Comparison of ENCODE assay signal across 26 mouse cellular contexts in genomic region chr3:17317523-17317922, GRCm38 (mm10).
DNase-seq lines count a peak whose midpoint lies in the region; ATAC-seq and TF ChIP-seq lines count a peak whose summit lies in the region.
"Had no signal": no experiment of that assay in that cellular context is flagged by ENCODE, and none has a peak within 500 bp of the region (broad histone marks: within the 10 kb centered on the region; RNA-seq: fewer than 3 reads in every experiment).

No protein-coding gene starts in this region.

- DNase-seq in forebrain, embryonic 14.5 days (ENCODE audit: low spot score) = peak; percentile 60
- DNase-seq in midbrain, embryonic 11.5 days (ENCODE audit: low spot score, missing footprints) = no peak
- peak; percentile 66 for DNase-seq in hindbrain, embryonic 14.5 days (ENCODE audit: low spot score)
- DNase-seq in midbrain, postnatal 0 days (ENCODE audit: low spot score) = peak; percentile 83
- DNase-seq in layer of hippocampus, adult 2 months (ENCODE audit: low spot score in 2 of 2) = no peak
- DNase-seq in kidney, postnatal 14 days = no peak
- DNase-seq: adrenal gland, postnatal 25 days; cerebellum, adult 11 months; gastrocnemius, postnatal 36 days; heart, adult 2 months; heart, postnatal 14 days; kidney, adult 18-20 months; kidney, postnatal 25 days; layer of hippocampus, postnatal 36 days; lung, adult 18-20 months; lung, postnatal 14 days; thymus, adult 18-20 months; thymus, postnatal 36 days had no signal

- H3K4me1 ChIP-seq in forebrain, embryonic 14.5 days (ENCODE audit: control insufficient read depth, insufficient read depth, low read length) = peaks cover 3% of the 10 kb centered on the region; the same call in 1 of the 2 replicates
- H3K4me1 ChIP-seq in forebrain, embryonic 13.5 days = peaks cover 13% of the 10 kb centered on the region; the same call in 1 of the 2 replicates
- H3K4me1 ChIP-seq in midbrain, embryonic 13.5 days (replicated peaks) = peaks cover 20% of the 10 kb centered on the region
- peaks cover 10% of the 10 kb centered on the region for H3K4me1 ChIP-seq in midbrain, embryonic 11.5 days (ENCODE audit: control insufficient read depth, insufficient read depth, low read length)
- H3K4me1 ChIP-seq in hindbrain, embryonic 14.5 days (replicated peaks; ENCODE audit: control insufficient read depth, insufficient read depth, low read length) = peaks cover 15% of the 10 kb centered on the region; the same call in 1 of the 2 replicates
- no peaks in the 10 kb centered on the region for H3K4me1 ChIP-seq in midbrain, postnatal 0 days (ENCODE audit: insufficient read depth, low read length)
- H3K4me1 ChIP-seq: liver, embryonic 12.5 days; stomach, embryonic 15.5 days had no signal

- no peak overlapping the region for H3K4me2 ChIP-seq in forebrain, embryonic 14.5 days (ENCODE audit: low read length)
- no peak overlapping the region for H3K4me2 ChIP-seq in forebrain, embryonic 13.5 days
- no peak overlapping the region for H3K4me2 ChIP-seq in midbrain, embryonic 13.5 days (replicated peaks)
- H3K4me2 ChIP-seq in midbrain, embryonic 11.5 days = no peak overlapping the region
- H3K4me2 ChIP-seq in hindbrain, embryonic 14.5 days (replicated peaks) = no peak overlapping the region
- no peak overlapping the region for H3K4me2 ChIP-seq in midbrain, postnatal 0 days (ENCODE audit: low read depth, low read length, poor library complexity, severe bottlenecking)
- H3K4me2 ChIP-seq: heart, embryonic 13.5 days; limb, embryonic 12.5 days; liver, embryonic 12.5 days; stomach, embryonic 15.5 days had no signal

- no peak overlapping the region for H3K9ac ChIP-seq in forebrain, embryonic 14.5 days (ENCODE audit: low read length)
- no peak overlapping the region for H3K9ac ChIP-seq in forebrain, embryonic 13.5 days
- no peak overlapping the region for H3K9ac ChIP-seq in midbrain, embryonic 13.5 days (replicated peaks)
- no peak overlapping the region for H3K9ac ChIP-seq in midbrain, embryonic 11.5 days (ENCODE audit: low read length)
- no peak overlapping the region for H3K9ac ChIP-seq in hindbrain, embryonic 14.5 days
- no peak overlapping the region for H3K9ac ChIP-seq in midbrain, postnatal 0 days (replicated peaks; ENCODE audit: low read length, poor library complexity, severe bottlenecking)
- H3K9ac ChIP-seq: heart, embryonic 13.5 days; limb, embryonic 12.5 days; liver, embryonic 12.5 days; stomach, embryonic 15.5 days had no signal

- no peaks in the 10 kb centered on the region for H3K9me3 ChIP-seq in forebrain, embryonic 14.5 days (replicated peaks; ENCODE audit: control insufficient read depth, low read length)
- H3K9me3 ChIP-seq in forebrain, embryonic 13.5 days (replicated peaks) = no peaks in the 10 kb centered on the region
- no peaks in the 10 kb centered on the region for H3K9me3 ChIP-seq in midbrain, embryonic 13.5 days
- no peaks in the 10 kb centered on the region for H3K9me3 ChIP-seq in midbrain, embryonic 11.5 days (ENCODE audit: control insufficient read depth, low read length)
- no peaks in the 10 kb centered on the region for H3K9me3 ChIP-seq in hindbrain, embryonic 14.5 days (ENCODE audit: control insufficient read depth, low read length)
- no peaks in the 10 kb centered on the region for H3K9me3 ChIP-seq in midbrain, postnatal 0 days (ENCODE audit: low read length)
- H3K9me3 ChIP-seq: heart, embryonic 13.5 days; limb, embryonic 12.5 days; liver, embryonic 12.5 days; stomach, embryonic 15.5 days had no signal

- H3K36me3 ChIP-seq in forebrain, embryonic 14.5 days (ENCODE audit: control insufficient read depth, insufficient read depth, low read length) = no peaks in the 10 kb centered on the region
- no peaks in the 10 kb centered on the region for H3K36me3 ChIP-seq in forebrain, embryonic 13.5 days (ENCODE audit: poor library complexity, severe bottlenecking)
- no peaks in the 10 kb centered on the region for H3K36me3 ChIP-seq in midbrain, embryonic 13.5 days
- no peaks in the 10 kb centered on the region for H3K36me3 ChIP-seq in midbrain, embryonic 11.5 days (ENCODE audit: control insufficient read depth, insufficient read depth, low read length)
- H3K36me3 ChIP-seq in hindbrain, embryonic 14.5 days (replicated peaks; ENCODE audit: control insufficient read depth, insufficient read depth) = no peaks in the 10 kb centered on the region
- no peaks in the 10 kb centered on the region for H3K36me3 ChIP-seq in midbrain, postnatal 0 days (ENCODE audit: insufficient read depth, low read length)
- H3K36me3 ChIP-seq: heart, embryonic 13.5 days; limb, embryonic 12.5 days; liver, embryonic 12.5 days; stomach, embryonic 15.5 days had no signal

- no peak overlapping the region for H3K27ac ChIP-seq in forebrain, embryonic 14.5 days (ENCODE audit: low read depth, low read length)
- no peak overlapping the region for H3K27ac ChIP-seq in forebrain, embryonic 13.5 days
- H3K27ac ChIP-seq in midbrain, embryonic 13.5 days = no peak overlapping the region
- H3K27ac ChIP-seq in midbrain, embryonic 11.5 days (ENCODE audit: low read depth, low read length) = no peak overlapping the region
- H3K27ac ChIP-seq in hindbrain, embryonic 14.5 days = no peak overlapping the region
- H3K27ac ChIP-seq in midbrain, postnatal 0 days (ENCODE audit: low read depth, low read length) = peak overlapping the region; percentile 32; the same call in 1 of the 2 replicates
- H3K27ac ChIP-seq in layer of hippocampus, adult 2 months = no peak overlapping the region
- H3K27ac ChIP-seq: heart, adult 2 months; heart, embryonic 13.5 days; limb, embryonic 12.5 days; liver, embryonic 12.5 days; stomach, embryonic 15.5 days had no signal

- peak; percentile 18; the same call in 1 of the 2 replicates for ATAC-seq in forebrain, embryonic 14.5 days
- ATAC-seq in forebrain, embryonic 13.5 days = no peak
- ATAC-seq in midbrain, embryonic 13.5 days = 0 out of 2 replicates have a peak, but pooled peaks have one; percentile 18
- ATAC-seq in midbrain, embryonic 11.5 days (ENCODE audit: low FRiP score) = no peak
- peak; percentile 46; the same call in 1 of the 2 replicates for ATAC-seq in hindbrain, embryonic 14.5 days (ENCODE audit: low FRiP score)
- 0 out of 2 replicates have a peak, but pooled peaks have one; percentile 15 for ATAC-seq in midbrain, postnatal 0 days (ENCODE audit: low FRiP score)
- ATAC-seq: CD4-positive, CD25-positive, alpha-beta regulatory T cell, adult 4 months; inflammation-experienced regulatory T-cells, adult 6 months; liver, embryonic 12.5 days had no signal

- no peak overlapping the region for H3K4me3 ChIP-seq in forebrain, embryonic 14.5 days (ENCODE audit: low read depth, low read length)
- no peak overlapping the region for H3K4me3 ChIP-seq in forebrain, embryonic 13.5 days
- no peak overlapping the region for H3K4me3 ChIP-seq in midbrain, embryonic 13.5 days (replicated peaks)
- no peak overlapping the region for H3K4me3 ChIP-seq in midbrain, embryonic 11.5 days (ENCODE audit: low read depth, low read length)
- no peak overlapping the region for H3K4me3 ChIP-seq in hindbrain, embryonic 14.5 days (replicated peaks; ENCODE audit: low read length)
- no peak overlapping the region for H3K4me3 ChIP-seq in midbrain, postnatal 0 days (ENCODE audit: low read depth, low read length)
- no peak overlapping the region for H3K4me3 ChIP-seq in layer of hippocampus, adult 2 months
- H3K4me3 ChIP-seq: heart, adult 2 months; heart, embryonic 13.5 days; limb, embryonic 12.5 days; liver, embryonic 12.5 days; stomach, embryonic 15.5 days had no signal

- no peak for TF ChIP-seq CTCF in midbrain, postnatal 0 days (IDR thresholded peaks at IDR 0.05)
- no peak for TF ChIP-seq CTCF in layer of hippocampus, adult 2 months (conservative IDR thresholded peaks at IDR 0.05)

- 0 out of 2 replicates have a peak, but pooled peaks cover 2% of the 10 kb centered on the region for H3K27me3 ChIP-seq in forebrain, embryonic 14.5 days (replicated peaks; ENCODE audit: control insufficient read depth, insufficient read depth, low read length)
- H3K27me3 ChIP-seq in forebrain, embryonic 13.5 days = no peaks in the 10 kb centered on the region
- H3K27me3 ChIP-seq in midbrain, embryonic 13.5 days = no peaks in the 10 kb centered on the region
- H3K27me3 ChIP-seq in midbrain, embryonic 11.5 days (ENCODE audit: control insufficient read depth, insufficient read depth, low read length) = no peaks in the 10 kb centered on the region
- peaks cover 15% of the 10 kb centered on the region; the same call in 1 of the 2 replicates for H3K27me3 ChIP-seq in hindbrain, embryonic 14.5 days (ENCODE audit: control insufficient read depth, insufficient read depth, low read length)
- H3K27me3 ChIP-seq in midbrain, postnatal 0 days (ENCODE audit: insufficient read depth, low read length) = no peaks in the 10 kb centered on the region
- H3K27me3 ChIP-seq: heart, embryonic 13.5 days; limb, embryonic 12.5 days; liver, embryonic 12.5 days; stomach, embryonic 15.5 days had no signal

Comparison
In these comparisons a context has a peak if more than half of its experiments do, and no peak if none do; other contexts are left out.
1. ATAC-seq: peak in forebrain, embryonic 14.5 days (single experiment), midbrain, embryonic 13.5 days (single experiment), hindbrain, embryonic 14.5 days (single experiment) and midbrain, postnatal 0 days (single experiment); none in forebrain, embryonic 13.5 days (single experiment) and midbrain, embryonic 11.5 days (single experiment).
2. DNase-seq: peak in forebrain, embryonic 14.5 days (single experiment), hindbrain, embryonic 14.5 days (single experiment) and midbrain, postnatal 0 days (single experiment); none in midbrain, embryonic 11.5 days (single experiment), layer of hippocampus, adult 2 months (0 of 2) and kidney, postnatal 14 days (single experiment).